Mouse (Mus musculus): ENCODE measurements around the gene Msl2.
A peak's percentile ranks its signal among the peaks of the same experiment; 100 is the strongest.

Gene Msl2

DNA sequence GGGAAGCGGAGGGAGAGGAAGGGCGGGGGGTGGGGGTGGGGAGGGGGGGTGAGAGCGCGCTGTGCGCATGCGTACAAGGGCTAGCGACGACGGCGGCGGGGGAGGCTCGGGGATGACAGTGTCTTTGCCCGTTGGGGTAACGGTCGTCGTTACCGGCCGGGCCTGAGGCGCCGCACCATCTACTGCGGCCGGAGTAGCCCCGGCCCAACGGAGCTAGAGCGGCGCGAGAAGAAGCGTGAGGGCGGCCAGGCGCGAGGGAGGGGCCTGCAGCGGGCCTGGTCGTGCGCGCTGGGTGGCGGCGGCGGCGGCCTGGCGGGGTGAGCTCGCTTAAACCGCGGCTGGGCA lies at the start of gene Msl2:
Gene Msl2 (plus strand): TSS at position 115 of the 345 bp plus-strand sequence.
- no peak for DNase-seq (ENCODE audit: low read depth, low spot score)

DNA sequence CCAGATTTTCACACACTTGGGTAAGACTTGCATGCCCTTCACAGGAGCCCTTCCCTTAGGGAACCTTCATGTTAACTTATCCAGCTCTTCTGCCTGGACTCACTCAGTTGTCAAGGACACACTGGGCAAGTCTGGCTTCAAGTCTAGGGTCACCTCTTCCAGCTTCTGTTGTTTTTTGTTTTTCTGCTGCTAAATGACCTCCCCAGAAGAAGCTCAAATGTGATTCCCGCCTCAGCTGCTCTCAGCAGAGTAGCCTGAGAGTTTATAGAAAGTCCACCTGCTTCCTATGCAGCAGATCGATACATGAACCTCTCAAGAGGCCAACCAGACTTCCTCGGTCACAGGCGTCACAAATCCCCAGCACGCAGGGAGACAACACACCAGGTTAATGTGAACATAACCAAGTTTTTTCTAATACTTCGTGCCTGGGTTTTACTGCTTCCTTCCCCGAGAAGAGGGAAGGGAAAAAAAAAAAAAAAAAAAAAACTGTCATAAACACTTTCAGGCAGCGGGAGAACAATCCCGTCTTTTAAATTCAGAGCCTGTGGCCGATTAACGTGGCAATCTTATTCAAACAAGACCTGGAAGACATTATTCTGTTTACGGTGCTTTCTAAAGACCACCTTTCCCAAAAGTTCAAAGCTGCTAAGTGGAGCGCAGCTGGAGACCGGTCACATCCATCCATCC lies 40.0 kb upstream of the Msl2 start:
- no peak for DNase-seq (ENCODE audit: low read depth, low spot score)

DNA sequence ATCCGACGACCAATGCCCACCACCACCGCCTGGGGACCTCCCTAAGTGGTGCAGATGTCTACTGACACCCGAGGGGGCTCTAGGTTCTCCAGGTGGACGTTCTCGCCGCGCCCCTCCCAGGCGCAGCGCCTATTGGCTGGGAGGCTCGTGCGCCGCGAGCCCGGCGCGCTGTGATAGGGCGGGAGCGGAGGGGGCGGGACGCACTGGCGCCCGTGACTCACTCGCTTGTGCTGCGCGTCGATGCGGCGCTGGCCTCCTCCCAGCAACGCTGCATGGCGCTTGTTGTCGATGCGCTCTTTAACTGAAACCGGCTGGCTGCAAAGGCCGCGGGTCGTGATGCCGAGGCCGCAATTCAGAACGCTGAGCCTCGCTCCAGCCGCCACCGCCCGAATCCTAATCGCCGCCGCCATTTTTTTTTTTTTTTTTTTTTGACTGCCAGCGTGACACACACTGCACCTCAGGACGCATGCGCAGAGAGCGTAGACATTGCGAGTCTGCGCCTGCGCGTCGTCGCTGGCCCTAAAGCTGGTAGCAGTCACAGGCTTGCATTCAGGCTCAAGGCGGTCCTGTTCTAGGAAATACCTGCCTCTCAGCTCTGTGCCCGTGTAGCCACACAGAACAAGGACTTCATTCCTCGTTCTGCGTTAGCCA lies 39.3 kb upstream of the Msl2 start, which contains the start of gene Pccb:
Gene Pccb (minus strand): TSS at position 451 of the 651 bp plus-strand sequence.
- DNase-seq (ENCODE audit: low read depth, low spot score), result peak; percentile 97

DNA sequence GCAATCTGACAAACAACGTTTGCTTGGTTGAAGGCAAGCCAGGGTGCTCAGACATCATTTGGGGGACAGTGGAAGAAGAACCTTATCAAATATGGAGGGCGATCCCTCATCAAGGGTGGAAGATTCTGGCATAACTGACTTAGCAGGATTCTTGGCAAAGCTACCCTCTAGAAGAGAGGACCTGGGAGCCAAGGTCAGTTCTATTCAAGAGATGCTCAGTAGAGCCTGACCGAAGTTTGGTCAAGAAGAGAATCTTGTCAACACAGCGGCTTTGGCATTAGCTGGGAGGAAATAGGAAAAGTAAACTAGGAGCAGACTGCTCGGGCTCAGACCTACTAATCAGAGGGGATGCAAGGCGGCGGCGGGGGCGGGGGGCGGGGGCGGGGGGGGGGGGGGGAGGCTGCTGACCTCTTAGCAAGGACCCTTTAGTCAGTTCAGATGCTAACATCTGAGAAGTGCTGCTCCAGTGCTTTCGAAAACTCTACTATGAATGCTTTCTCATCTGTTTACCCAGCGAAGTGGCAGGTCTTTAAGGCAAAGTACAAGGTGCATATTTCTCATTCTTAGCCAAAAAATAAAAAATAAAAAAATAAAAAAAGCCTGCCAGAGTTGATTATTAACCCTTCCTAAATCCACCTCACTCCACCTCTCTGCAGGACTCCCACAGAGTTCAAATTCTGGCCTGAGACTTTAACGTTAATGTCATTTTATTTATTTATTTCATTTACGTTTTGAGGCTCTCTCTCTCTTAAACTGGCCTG lies 37.9 kb upstream of the Msl2 start:
- DNase-seq (ENCODE audit: low read depth, low spot score), result no peak

DNA sequence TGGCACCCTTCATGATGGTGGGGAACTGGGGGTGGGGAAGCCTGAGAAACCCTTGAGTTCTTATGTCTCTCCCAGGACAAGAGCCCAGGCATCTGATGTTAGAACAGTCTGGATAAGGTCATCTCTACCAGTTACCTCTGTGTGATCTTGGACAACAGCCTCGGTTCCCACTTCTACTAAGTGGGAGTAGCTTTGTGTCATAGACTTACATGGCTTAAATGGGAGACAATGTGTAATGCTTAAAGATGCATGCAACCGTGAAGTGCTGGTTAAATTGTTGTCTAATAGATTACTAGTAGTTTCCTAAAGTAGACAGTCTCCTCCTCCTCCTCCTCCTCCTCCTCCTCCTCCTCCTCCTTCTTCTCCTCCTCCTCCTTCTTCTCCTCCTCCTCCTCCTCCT lies 37.0 kb upstream of the Msl2 start:
- no peak for DNase-seq (ENCODE audit: low read depth, low spot score)

DNA sequence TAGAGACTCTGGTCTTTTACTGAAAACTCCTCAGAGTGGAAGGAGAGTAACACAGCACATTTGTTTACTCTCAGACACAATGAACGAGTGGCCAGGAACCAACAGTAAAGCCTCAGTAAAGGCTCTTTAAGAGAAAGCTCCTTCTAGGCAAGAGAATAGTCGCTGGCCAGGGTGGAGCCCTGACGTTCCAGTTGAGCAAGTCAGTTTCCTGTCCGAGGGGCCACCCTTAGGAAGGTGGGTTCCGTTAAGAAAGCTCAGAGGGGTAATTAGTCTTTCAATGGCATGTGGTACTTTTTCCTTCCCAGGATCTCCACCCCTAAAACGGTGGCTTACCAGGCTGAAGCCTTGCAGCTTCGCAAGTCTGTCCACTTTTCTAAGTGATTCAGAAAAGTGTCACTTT lies 36.5 kb upstream of the Msl2 start:
- no peak for DNase-seq (ENCODE audit: low read depth, low spot score)

DNA sequence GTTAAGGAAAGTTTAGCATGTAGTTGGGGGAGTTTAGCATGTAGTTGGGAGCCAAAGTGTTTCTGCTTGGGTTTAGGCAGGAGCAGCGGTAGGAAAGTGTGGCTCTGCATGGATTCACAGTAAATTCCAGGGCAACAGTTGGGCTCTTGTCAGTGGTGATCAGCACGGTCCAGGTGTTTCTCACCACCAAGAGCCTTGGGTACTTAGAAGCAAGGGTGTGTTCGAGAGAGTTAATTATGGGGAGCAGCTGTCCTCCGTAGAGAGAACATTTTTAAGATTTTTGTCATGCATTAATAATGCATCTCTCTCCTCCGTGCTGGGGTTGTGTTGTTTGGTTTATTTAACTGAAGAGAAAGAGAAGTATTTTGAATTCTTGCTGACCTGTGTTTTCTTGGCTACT lies 35.3 kb upstream of the Msl2 start:
- DNase-seq (ENCODE audit: low read depth, low spot score), result peak; percentile 27

DNA sequence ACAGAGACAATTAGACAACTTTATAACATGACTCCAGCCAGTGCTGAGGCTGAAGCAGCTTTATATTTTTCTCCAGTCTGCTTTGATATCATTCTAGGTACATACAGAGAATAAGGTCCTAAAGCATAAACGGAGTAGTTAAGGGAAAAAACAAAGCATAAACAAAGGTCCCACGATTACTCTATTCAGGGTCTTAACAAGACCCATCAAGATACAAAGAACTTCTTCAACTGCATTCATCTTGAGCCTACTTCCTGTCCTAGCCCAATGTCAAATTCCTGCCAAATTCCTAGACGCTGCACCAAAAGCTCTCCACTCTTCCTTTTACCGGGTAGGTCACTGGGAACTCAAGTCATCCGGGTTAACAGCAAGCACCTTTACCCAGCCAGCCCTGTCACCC lies 32.4 kb upstream of the Msl2 start:
- DNase-seq (ENCODE audit: low read depth, low spot score), result peak; percentile 97

DNA sequence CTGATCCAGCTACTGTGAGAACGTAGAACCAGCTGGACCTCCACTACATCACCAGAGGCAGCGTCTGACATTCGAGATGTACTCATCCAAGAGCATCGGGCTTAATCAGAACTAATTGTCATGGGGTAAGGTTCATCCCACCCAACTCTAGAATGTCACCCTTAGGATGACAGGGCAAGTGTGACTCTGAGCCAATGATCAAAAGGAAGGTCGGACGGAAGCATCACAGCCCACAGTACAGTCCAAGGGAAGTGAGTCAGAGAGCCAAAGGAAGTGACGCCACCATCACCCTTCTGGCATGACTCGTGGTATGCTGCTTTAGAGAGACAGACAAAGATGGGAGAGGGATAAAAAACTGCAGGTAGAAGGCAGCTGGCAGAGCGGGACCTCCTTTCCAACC lies 31.7 kb upstream of the Msl2 start:
- DNase-seq (ENCODE audit: low read depth, low spot score), result peak; percentile 91

DNA sequence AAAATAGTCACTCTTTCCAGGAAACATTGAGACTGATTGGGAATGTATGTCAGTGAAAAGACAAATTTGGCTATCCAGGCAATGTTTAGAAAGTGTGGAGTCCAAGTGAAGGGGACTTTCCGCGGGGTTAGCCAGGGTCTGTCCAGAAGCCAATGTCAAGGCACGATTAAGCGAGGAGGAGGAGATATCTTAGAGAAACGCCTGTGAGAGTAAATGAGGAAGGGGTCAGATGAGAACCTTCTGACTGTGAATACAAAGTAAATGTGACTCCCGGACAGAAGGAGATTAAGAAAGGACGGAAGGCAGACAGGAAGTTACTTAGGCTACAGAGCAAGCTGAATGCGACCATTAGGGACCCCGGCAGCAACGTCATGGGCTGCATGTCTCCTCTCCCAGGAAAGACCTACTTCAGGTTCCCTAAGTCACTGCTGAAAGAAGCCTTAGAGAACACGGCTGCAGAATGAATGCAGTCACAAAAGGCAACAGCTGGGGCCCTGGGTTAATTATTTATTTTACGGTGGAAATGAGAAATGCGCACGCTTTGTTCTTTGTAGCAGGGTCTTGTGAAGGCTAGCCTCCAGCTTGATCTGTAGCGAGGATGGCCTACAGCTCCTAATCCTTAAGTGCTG lies 28.1 kb upstream of the Msl2 start:
- DNase-seq (ENCODE audit: low read depth, low spot score), result no peak

DNA sequence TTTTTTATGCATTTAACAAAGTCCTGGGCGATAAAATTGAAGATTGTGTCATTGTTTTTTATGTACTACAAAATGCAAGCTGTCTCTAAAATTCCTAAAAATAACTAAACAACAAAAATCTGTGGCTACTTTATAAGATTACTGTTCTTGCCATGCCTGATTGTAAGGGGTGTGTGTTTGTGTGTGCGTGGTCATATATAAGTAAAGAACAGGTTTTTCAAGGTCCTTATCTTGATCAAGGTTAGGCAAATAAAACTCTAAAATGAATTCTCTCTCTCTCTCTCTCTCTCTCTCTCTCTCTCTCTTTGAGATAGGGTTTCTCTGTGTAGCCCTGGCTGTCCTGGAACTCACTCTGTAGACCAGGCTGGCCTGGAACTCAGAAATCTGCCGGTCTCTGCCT lies 21.9 kb upstream of the Msl2 start:
- DNase-seq (ENCODE audit: low read depth, low spot score), result no peak

DNA sequence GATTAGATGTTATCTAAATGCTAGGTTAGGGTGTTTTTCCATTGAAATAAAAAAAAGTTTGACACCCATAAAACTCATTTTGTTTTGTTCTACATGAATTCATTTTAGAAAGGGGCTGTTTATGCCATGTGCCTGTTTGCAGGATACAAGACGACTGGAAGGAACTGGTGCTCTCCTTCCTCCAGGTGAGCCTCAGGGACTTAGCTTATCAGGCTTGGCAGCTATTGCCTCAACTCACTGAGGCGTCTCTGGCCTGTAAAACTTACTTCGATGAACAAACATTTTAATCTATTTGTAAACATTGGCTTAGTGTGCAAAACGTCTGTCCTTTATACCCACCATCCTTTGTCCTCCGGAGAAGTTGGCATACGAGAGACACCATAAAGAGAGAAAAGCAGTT lies 21.2 kb upstream of the Msl2 start:
- DNase-seq (ENCODE audit: low read depth, low spot score), result no peak

DNA sequence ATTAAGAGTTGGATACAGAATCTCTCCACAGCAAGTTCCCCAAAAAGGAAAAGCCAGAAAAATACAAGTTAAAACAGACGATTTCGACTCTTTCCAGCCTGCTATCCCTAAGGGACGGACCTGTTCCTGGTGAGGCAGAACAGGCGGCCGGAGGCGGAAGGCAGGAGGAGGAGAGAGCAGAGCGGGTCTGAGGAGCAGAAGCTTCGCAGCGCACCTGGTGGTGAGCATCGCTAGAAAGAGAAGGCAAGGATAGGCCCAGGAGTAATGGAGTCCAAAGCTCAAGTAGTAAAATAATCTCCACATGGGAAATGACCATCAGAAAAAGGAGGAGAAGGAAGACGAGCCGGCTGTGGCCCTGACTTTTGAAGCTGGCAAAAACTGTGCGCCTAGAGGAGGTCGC lies 20.6 kb upstream of the Msl2 start:
- DNase-seq (ENCODE audit: low read depth, low spot score), result peak; percentile 58

DNA sequence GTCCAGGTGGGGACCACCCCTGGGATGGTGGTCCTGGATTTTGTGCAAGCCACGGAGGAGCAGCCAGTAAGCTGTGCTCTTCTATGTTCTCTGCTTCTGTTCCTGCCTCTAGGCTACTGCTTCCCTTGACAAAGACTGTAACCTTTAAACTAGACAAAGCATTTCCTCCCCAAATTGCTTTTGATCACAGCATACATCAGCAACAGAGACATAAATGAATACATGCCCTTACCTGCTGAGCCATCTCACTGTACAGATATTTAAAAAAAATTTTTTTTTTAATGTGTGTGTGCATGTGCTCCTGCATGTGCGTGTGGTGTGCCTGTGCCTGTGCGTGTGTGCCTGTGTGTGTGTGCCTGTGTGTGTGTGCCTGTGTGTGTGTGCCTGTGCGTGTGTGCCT lies 16.7 kb upstream of the Msl2 start:
- no peak for DNase-seq (ENCODE audit: low read depth, low spot score)

DNA sequence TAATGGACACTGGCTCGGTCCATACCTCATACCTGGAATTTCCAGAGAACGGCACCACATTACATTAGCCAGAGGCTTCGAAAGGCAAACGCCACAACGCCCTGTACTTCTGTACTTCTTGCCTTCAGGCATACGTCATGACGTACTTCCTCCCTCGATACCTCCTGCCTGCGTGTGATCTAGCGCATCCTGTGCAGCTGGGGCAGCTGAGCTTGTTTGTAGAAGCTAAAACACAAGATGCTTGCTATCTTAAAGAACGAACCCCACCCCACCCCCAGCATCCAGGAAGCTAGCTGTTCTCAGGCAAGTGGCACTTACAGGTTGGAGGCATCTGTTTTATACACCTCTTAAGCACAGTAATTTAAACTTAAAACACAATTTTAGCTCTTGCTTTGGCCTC lies 12.9 kb upstream of the Msl2 start:
- peak; percentile 84 for DNase-seq (ENCODE audit: low read depth, low spot score)

DNA sequence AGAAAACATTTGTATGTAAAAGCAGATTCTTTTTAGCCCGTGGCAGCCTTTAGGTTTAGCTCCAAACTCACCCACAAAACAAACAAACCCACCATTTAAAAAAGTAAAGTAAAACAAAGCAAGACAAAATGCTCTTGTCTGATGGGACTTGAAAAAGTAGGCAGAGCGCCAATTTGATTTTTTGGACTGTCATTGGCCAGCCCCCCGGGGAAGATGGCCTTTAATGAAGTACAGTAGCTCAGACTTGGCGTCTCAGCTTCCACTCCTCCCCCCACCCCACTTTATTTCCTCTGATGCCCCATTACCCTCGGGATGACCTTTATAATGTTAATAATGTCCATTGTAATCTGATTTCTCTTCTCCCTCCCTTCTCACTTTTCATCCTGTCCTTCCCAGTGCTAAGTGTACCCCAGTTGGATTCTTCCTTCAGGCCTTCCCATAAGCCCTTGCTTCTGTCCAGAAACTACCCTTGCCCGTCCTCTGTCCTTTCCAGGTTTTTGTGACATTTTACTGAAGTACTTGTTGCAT lies 11.6 kb upstream of the Msl2 start:
- DNase-seq (ENCODE audit: low read depth, low spot score), result peak; percentile 84

DNA sequence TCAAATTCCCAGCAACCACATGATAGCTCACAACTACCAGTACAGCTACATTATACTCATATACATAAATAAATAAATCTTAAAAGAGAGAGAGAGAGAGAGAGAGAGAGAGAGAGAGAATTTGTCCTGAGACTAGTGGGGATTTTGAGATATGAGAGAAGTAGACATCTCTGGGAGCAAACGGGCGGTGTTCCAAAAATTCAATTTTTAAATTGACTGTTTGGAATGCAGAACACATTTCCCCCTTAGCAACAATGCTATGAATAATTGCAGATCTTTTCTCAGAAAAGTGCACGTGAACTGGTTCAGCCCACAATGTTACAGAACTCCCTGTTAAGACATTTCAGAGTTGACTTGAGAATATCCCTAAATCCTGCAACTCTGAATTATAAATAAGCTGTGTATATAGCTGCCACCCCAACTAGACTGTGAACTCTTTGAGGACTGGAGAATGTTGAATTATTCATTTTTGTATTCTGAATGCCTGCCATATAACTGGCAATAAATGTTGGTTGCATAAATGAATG lies 8.8 kb upstream of the Msl2 start:
- DNase-seq (ENCODE audit: low read depth, low spot score), result no peak

DNA sequence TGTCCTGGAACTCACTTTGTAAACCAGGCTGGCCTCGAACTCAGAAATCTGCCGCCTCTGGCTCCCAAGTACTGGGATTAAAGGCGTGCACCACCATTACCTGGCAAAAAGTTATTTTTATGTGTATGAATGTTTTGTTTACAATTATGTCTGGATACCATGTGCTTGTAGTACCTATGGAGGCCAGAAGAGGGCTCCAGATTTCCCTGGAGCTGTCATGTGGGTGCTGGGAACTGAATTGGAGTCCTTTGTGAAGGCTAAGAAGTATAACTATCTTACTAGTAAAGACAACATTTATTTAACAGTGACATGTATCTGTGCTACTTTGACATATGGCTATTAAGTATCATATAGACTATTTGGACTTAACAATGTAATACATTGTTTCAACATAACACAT lies 4.1 kb upstream of the Msl2 start:
- peak; percentile 78 for DNase-seq (ENCODE audit: low read depth, low spot score)

DNA sequence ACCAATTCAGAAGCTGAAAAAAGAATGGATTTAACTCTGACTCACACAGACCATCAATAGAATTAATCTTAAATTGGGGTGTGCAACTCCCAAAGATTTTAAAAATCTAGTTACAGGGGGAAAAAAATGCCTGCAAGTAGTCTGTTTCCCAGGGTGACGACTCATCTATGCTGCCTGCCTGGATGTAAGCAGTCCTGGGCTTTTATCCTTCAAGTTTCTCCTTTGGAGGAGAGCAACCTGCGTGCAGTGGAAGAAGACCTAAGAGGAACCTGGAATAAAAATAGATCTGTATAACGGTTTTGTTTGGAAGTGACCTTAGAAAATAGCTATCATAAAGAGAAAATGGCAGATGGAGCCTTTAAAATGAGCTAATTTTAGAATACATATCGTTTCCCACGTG lies 1.4 kb upstream of the Msl2 start:
- DNase-seq (ENCODE audit: low read depth, low spot score), result no peak

DNA sequence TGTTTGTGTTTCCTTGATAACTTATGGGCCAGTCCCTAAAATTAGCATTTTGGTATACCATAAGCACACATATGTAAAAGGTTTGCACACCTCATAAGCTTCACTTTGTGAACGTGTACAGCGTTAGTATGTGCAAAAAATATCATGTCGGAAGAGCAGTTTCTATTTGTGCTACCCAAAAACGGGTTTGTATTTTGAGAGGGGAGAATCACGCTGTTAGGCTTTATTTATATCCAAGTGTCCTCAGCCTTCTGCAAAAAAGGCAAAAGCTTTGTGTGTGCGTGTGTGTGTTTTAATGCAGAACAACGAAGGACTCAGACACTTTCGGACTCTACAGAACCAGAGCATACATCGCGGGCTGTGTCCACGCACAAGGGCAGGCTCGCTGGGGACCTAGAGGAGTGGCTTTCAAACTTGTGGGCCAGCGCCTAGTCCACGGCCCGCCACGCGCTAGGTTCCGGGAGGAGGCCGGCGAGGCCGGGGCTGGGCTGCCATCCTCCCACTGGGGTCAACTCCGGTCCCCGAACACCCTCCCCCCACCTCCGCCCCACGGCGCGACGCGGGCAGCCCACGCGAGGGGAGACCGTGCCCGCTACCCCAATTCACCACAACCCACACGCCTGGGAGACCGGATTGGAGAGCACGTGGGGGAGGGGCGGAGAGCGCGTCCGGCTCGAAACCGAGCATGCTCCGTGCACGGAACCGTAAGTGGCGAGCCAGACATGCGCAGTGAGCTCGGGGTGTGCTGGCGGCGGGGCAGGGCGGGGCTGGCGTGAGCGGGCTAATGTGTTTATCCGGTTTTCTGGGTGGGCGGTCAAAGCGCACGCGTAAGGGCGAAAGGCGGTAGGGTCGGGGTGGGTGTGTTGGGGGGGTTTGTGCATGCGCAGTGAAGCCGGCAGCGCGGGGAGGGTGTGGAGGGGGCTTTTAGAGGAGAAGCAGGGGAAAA lies 587 bp upstream of the Msl2 start:
- DNase-seq (ENCODE audit: low read depth, low spot score), result peak; percentile 97
